Mouse (Mus musculus) ES-E14 (cell line): Measurements from ENCODE around the gene Shc1. TPM values are rescaled to one million over a fixed set of nuclear protein-coding genes. Genes with fewer than 3 reads are reported as not detected.
A peak's percentile ranks its signal among the peaks of the same experiment; 100 is the strongest.

Source experiments
- DNase-seq: peaks from one replicate; pipeline ENCODE4 v3.0.0-alpha.2; 2013; ENCODE audit warnings: low read depth, low spot score
- H3K27ac ChIP-seq: 2 replicates; pipeline ENCODE4 v1.5.1; 2012; ENCODE audit warnings: low read depth, mild to moderate bottlenecking, low read length, moderate library complexity, mixed read lengths; ENCODE audit not compliant: poor library complexity, insufficient read depth, severe bottlenecking
- H3K36me3 ChIP-seq: 2 replicates; pipeline ENCODE4 v1.6.1; 2012; ENCODE audit warnings: mild to moderate bottlenecking, low read length, moderate library complexity, mixed read lengths; ENCODE audit not compliant: control insufficient read depth, poor library complexity, insufficient read depth, severe bottlenecking
- H3K4me1 ChIP-seq, 2 experiments: fragments of 150-350 bp in 1 of 2; sonication (generic) in 1 of 2; 2 replicates each; pipeline ENCODE4 v1.6.1; 2012; ENCODE audit warnings: low read length in 2 of 2, mild to moderate bottlenecking in 1 of 2, mixed read lengths in 1 of 2; ENCODE audit not compliant: control insufficient read depth in 2 of 2, insufficient read depth in 2 of 2, poor library complexity in 1 of 2
- H3K4me3 ChIP-seq, 2 experiments: fragments of 150-350 bp in 1 of 2; sonication (generic) in 1 of 2; 2 replicates each; pipeline ENCODE4 v1.5.1; 2012; ENCODE audit warnings: low read length in 2 of 2, low read depth in 1 of 2, mild to moderate bottlenecking in 1 of 2, mixed read lengths in 1 of 2; ENCODE audit not compliant: insufficient read depth in 1 of 2, poor library complexity in 1 of 2, severe bottlenecking in 1 of 2
- H3K9ac ChIP-seq: 2 replicates; pipeline ENCODE4 v1.6.1; 2012; ENCODE audit warnings: low read depth, mild to moderate bottlenecking, low read length, mixed read lengths; ENCODE audit not compliant: poor library complexity, insufficient read depth, severe bottlenecking
- H3K9me3 ChIP-seq: fragments of 150-350 bp; sonication (generic); 2 replicates; pipeline ENCODE4 v1.6.1; 2012; ENCODE audit warnings: low read depth, mild to moderate bottlenecking, low read length; ENCODE audit not compliant: control insufficient read depth, insufficient read depth
- CHD2 ChIP-seq: IDR thresholded peaks from 2 replicates; pipeline ENCODE4 v1.6.1; 2014; ENCODE audit warnings: mild to moderate bottlenecking, low read depth, low read length, inconsistent platforms
- HCFC1 ChIP-seq: IDR thresholded peaks from 2 replicates; pipeline ENCODE4 v1.6.1; 2012; ENCODE audit warnings: low read length, inconsistent platforms, borderline replicate concordance; ENCODE audit not compliant: insufficient read depth
- MAFK ChIP-seq: IDR thresholded peaks from 2 replicates; pipeline ENCODE4 v1.6.1; 2014; ENCODE audit warnings: mild to moderate bottlenecking, low read depth, low read length, inconsistent platforms; ENCODE audit not compliant: insufficient read depth
- ZC3H11A ChIP-seq: IDR thresholded peaks from 2 replicates; pipeline ENCODE4 v1.6.1; 2012; ENCODE audit warnings: low read depth, mild to moderate bottlenecking, inconsistent platforms, low read length, borderline replicate concordance
- ZNF384 ChIP-seq: IDR thresholded peaks from 2 replicates; pipeline ENCODE4 v1.6.1; 2012; ENCODE audit warnings: low read depth, low read length, inconsistent platforms
- in situ Hi-C, 2 experiments: fragments of 600-800 bp; cut with MboI; formaldehyde crosslinking; loops; one replicate each; pipeline ENCODE4 v1.15.1; 2025; ENCODE audit warnings: low sequenced_read_pairs in 2 of 2, inconsistent platforms in 1 of 2; ENCODE audit not compliant: unreplicated experiment in 2 of 2
- total RNA-seq: library from RNA; depleted of rRNA; stranded (reverse); fragments of 300-350 nt; gene quantifications from 2 replicates; pipeline ENCODE4 v1.2.3, GENCODE M21; 2012

Gene Shc1
- total RNA-seq, 1 experiment, result 72.0 TPM

DNA sequence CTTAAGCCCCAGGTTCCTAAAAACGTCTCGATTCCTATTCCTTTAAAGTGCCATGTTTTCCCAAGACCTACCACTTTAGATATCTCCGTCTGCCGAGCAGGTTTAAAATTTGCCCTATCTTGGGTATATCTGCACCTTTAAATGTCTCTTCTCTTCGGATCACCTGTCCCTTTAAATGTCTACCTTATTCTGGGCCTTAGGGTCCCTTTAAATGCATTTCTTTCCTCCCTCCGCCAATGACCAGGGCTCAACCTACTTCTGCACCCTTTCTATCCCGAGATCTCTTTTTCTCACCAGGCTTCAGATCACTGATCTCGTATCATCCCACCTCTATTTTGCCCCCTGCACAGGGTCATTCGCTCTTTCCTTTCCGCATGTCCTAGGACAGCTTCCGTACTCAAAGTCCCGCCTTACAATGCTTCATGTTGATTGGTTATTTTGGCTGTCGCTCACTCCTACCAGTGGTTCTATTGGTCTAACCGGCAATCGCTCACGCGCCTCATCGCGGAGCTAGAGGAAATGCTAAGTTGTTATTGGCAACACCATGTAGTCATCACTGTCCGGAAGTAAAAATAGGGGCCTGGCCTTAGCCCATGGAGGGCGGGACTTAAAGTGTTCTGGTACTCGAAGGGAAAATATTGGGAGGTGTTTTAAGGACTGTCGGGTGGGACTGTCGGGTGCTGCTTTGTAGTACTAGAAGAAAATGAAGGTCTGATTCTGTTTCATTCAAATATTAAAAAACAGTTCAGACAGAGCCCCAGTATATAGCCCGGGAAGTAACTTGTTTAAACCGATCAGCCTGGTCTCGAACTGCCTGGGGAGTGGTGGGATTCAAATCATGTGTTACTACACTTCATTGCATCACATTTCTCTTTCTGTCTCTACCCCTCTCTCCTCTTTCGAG lies 6.5 kb upstream of the Shc1 start, which contains the start of gene Flad1:
Flad1 (minus strand) TSS at position 381 of the 904 bp plus-strand sequence.
- no peaks in the 10 kb centered on the region for H3K9me3 ChIP-seq
- peak within 1 kb of the TSS; percentile 75 for H3K27ac ChIP-seq
- peak within 1 kb of the TSS; percentile 74 for H3K9ac ChIP-seq
- peaks cover under 1 to 16% of the 10 kb centered on the region in 2 experiments; a peak in 2 of 4 replicates for H3K4me1 ChIP-seq
- in situ Hi-C loops, result no loop called here
- TF ChIP-seq CHD2, result peak; percentile 100
- TF ChIP-seq ZC3H11A, result no peak
- TF ChIP-seq ZNF384, result no peak
- TF ChIP-seq MAFK, result no peak
- peak; percentile 61; the same call in 1 of the 2 replicates for TF ChIP-seq HCFC1
- peaks cover 29% of the 10 kb centered on the region for H3K36me3 ChIP-seq
- peak within 1 kb of the TSS; percentile 66 to 85 for H3K4me3 ChIP-seq
- DNase-seq, result peak; percentile 100

DNA sequence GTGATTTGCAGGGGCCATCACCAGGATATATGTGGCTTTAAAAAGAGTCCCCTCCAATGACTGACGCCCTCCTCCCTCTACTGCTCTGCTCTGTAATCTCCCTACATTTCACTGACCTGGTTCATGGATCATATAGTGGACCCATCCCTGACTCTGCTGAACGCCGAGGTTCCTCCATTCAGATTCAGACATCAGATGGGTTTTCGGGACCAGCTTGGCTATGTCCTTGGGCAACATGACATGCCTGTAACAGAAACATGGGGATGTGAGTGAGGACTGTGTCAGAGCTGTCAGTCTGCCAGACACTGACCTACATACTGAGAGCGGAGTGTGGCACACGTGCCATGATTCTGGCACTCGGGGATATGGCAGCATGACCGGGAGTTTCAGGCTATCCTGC lies 2.1 kb upstream of the Shc1 start:
- Histone ChIP-seq H3K36me3 (peaks cover 22% of the 10 kb centered on the region), H3K27ac (no peak overlapping the region), H3K9me3 (no peaks in the 10 kb centered on the region), H3K9ac (peak overlapping the region; percentile 1; the same call in 1 of the 2 replicates), H3K4me3 (peak overlapping the region in 1 of 2 experiments; percentile 15; a peak in 1 of 4 replicates), H3K4me1 (peaks cover 7 to 9% of the 10 kb centered on the region in 2 experiments; a peak in 2 of 4 replicates)
- in situ Hi-C loops, result no loop called here
- DNase-seq, result no peak
- no peak for TF ChIP-seq CHD2
- TF ChIP-seq MAFK, result no peak
- no peak for TF ChIP-seq ZC3H11A
- no peak for TF ChIP-seq HCFC1
- no peak for TF ChIP-seq ZNF384

DNA sequence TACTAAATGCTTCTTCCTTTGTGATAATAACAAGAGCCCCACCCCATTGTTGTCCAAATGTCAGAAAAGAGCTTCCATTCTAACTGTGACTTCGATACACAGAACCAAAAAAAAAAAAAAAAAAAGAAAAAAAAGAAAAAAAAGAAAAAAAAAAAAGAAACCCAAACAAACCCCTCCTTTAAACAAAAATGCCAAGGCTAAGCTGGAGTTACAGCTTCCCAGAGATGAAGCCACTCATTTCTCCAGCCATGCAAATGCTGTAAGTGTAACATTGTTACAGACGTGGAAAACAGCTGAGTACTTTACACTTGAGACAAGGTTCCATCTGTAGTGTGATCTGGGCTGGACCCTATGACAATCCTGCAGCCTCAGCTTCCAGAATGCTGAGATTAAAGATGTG lies 1.1 kb upstream of the Shc1 start:
- no peaks in the 10 kb centered on the region for H3K9me3 ChIP-seq
- H3K4me3 ChIP-seq, result peak overlapping the region; percentile 87 to 98
- no peak for DNase-seq
- H3K27ac ChIP-seq, result no peak overlapping the region
- H3K4me1 ChIP-seq, result peaks cover 7 to 9% of the 10 kb centered on the region in 2 experiments; a peak in 2 of 4 replicates
- in situ Hi-C loops, result no loop called here
- H3K36me3 ChIP-seq, result peaks cover 22% of the 10 kb centered on the region
- H3K9ac ChIP-seq, result peak overlapping the region; percentile 81
- TF ChIP-seq ZNF384 (peak; percentile 53; the same call in 1 of the 2 replicates), MAFK (no peak)

DNA sequence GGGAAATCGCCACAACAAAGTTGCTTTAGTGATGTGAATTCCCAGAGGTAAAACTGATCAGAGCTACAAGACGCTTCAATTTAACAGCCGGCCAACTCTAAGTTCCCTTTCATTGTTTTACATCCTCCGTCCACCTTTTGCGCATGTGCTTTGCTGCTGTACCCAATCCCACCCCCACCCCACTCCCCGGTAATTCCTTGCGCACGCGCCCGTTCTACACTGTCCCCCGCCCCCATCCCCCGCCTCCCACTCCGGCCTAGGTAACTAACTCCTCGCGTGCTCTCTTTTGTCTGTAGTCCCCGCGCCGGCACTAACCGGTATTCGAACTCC lies 438 bp upstream of the Shc1 start:
- H3K36me3 ChIP-seq, result peaks cover 22% of the 10 kb centered on the region
- peak overlapping the region; percentile 87 to 98 for H3K4me3 ChIP-seq
- H3K4me1 ChIP-seq, result peaks cover 8 to 9% of the 10 kb centered on the region in 2 experiments; a peak in 2 of 4 replicates
- H3K9ac ChIP-seq, result peak overlapping the region; percentile 91
- TF ChIP-seq HCFC1 (no peak), CHD2 (no peak), ZC3H11A (no peak), ZNF384 (no peak), MAFK (no peak)
- H3K27ac ChIP-seq, result peak overlapping the region; percentile 96
- DNase-seq, result no peak
- no peaks in the 10 kb centered on the region for H3K9me3 ChIP-seq
- in situ Hi-C loops, result no loop called here
